Mouse (Mus musculus): ENCODE results near the gene Tas2r144.

Gene Tas2r144

GRCm38 (mm10) chr6:42215028-42215427, at the start of gene Tas2r144:
Gene Tas2r144, plus strand, starts transcription at chr6:42215328.
- in situ Hi-C loops (cut with MboI; ENCODE audit: low pct_unique_long_range_greater_than_20kb in 1 of 2, low sequenced_read_pairs in 2 of 2, unreplicated experiment in 1 of 2): no loop called here

- in situ Hi-C loops (cut with MboI; ENCODE audit: low pct_unique_long_range_greater_than_20kb in 1 of 2, low sequenced_read_pairs in 2 of 2, unreplicated experiment in 1 of 2): loop anchor here in 1 of 2 experiments (25.0 kb wide), 1 partner anchor 420 kb away; no protein-coding TSS in a partner anchor
Observed at GRCm38 (mm10) chr6:42182462-42182861, 32.7 kb upstream of the Tas2r144 start.

- in situ Hi-C loops (cut with MboI; ENCODE audit: low pct_unique_long_range_greater_than_20kb in 1 of 2, low sequenced_read_pairs in 2 of 2, unreplicated experiment in 1 of 2): loop anchor here in 1 of 2 experiments (25.0 kb wide), 1 partner anchor 424 kb away; no protein-coding TSS in a partner anchor
Observed at GRCm38 (mm10) chr6:42186230-42186629, 28.9 kb upstream of the Tas2r144 start.

- in situ Hi-C loops (cut with MboI; ENCODE audit: low pct_unique_long_range_greater_than_20kb in 1 of 2, low sequenced_read_pairs in 2 of 2, unreplicated experiment in 1 of 2): loop anchor here in 1 of 2 experiments (25.0 kb wide), 1 partner anchor 435 kb away; no protein-coding TSS in a partner anchor
Observed at GRCm38 (mm10) chr6:42197710-42198109, 17.4 kb upstream of the Tas2r144 start.

GRCm38 (mm10) chr6:42199498-42199897, 15.6 kb upstream of the Tas2r144 start:
- in situ Hi-C loops (cut with MboI; ENCODE audit: low pct_unique_long_range_greater_than_20kb in 1 of 2, low sequenced_read_pairs in 2 of 2, unreplicated experiment in 1 of 2): loop anchor here in 1 of 2 experiments (25.0 kb wide), 1 partner anchor 437 kb away; no protein-coding TSS in a partner anchor

- in situ Hi-C loops (cut with MboI; ENCODE audit: low pct_unique_long_range_greater_than_20kb in 1 of 2, low sequenced_read_pairs in 2 of 2, unreplicated experiment in 1 of 2): loop anchor here in 1 of 2 experiments (10.0 kb wide), 1 partner anchor 363 kb away; no protein-coding TSS in a partner anchor
Observed at GRCm38 (mm10) chr6:42222286-42222685, 7.2 kb downstream of the Tas2r144 start.

- in situ Hi-C loops (cut with MboI; ENCODE audit: low pct_unique_long_range_greater_than_20kb in 1 of 2, low sequenced_read_pairs in 2 of 2, unreplicated experiment in 1 of 2): loop anchor here (10.0 to 25.0 kb wide), 2 partner anchors 360 to 362 kb away; partner anchors contain the start of gene Tcaf3 (in 1 of the 2)
Observed at GRCm38 (mm10) chr6:42225046-42225445, 9.9 kb downstream of the Tas2r144 start.

- in situ Hi-C loops (cut with MboI; ENCODE audit: low pct_unique_long_range_greater_than_20kb in 1 of 2, low sequenced_read_pairs in 2 of 2, unreplicated experiment in 1 of 2): loop anchor here (10.0 to 25.0 kb wide), 2 partner anchors 357 to 360 kb away; partner anchors contain the start of gene Tcaf3 (in 1 of the 2)
Observed at GRCm38 (mm10) chr6:42227240-42228101, 12.3 kb downstream of the Tas2r144 start.

GRCm38 (mm10) chr6:42229610-42230009, 14.5 kb downstream of the Tas2r144 start:
- in situ Hi-C loops (cut with MboI; ENCODE audit: low pct_unique_long_range_greater_than_20kb in 1 of 2, low sequenced_read_pairs in 2 of 2, unreplicated experiment in 1 of 2): loop anchor here (10.0 to 25.0 kb wide), 2 partner anchors 355 to 358 kb away; partner anchors contain the start of gene Tcaf3 (in 1 of the 2)

GRCm38 (mm10) chr6:42231191-42231590, 16.1 kb downstream of the Tas2r144 start:
- in situ Hi-C loops (cut with MboI; ENCODE audit: low pct_unique_long_range_greater_than_20kb in 1 of 2, low sequenced_read_pairs in 2 of 2, unreplicated experiment in 1 of 2): loop anchor here in 1 of 2 experiments (25.0 kb wide), 1 partner anchor 356 kb away; the partner anchor contains the start of gene Tcaf3

GRCm38 (mm10) chr6:42237276-42237805, 22.2 kb downstream of the Tas2r144 start:
- in situ Hi-C loops (cut with MboI; ENCODE audit: low pct_unique_long_range_greater_than_20kb in 1 of 2, low sequenced_read_pairs in 2 of 2, unreplicated experiment in 1 of 2): loop anchor here in 1 of 2 experiments (25.0 kb wide), 1 partner anchor 350 kb away; the partner anchor contains the start of gene Tcaf3

- in situ Hi-C loops (cut with MboI; ENCODE audit: low pct_unique_long_range_greater_than_20kb in 1 of 2, low sequenced_read_pairs in 2 of 2, unreplicated experiment in 1 of 2): loop anchor here in 1 of 2 experiments (25.0 kb wide), 1 partner anchor 346 kb away; the partner anchor contains the start of gene Tcaf3
Observed at GRCm38 (mm10) chr6:42241311-42242045, 26.4 kb downstream of the Tas2r144 start.

GRCm38 (mm10) chr6:42245711-42246353, 30.7 kb downstream of the Tas2r144 start, which contains the start of gene Gstk1:
Gene Gstk1, plus strand, starts transcription at chr6:42245935.
- in situ Hi-C loops (cut with MboI; ENCODE audit: low pct_unique_long_range_greater_than_20kb in 1 of 2, low sequenced_read_pairs in 2 of 2, unreplicated experiment in 1 of 2): loop anchor here in 1 of 2 experiments (25.0 kb wide), 1 partner anchor 341 kb away; the partner anchor contains the start of gene Tcaf3

- in situ Hi-C loops (cut with MboI; ENCODE audit: low pct_unique_long_range_greater_than_20kb in 1 of 2, low sequenced_read_pairs in 2 of 2, unreplicated experiment in 1 of 2): loop anchor here in 1 of 2 experiments (25.0 kb wide), 1 partner anchor 340 kb away; the partner anchor contains the start of gene Tcaf3
Observed at GRCm38 (mm10) chr6:42247173-42247572, 32.0 kb downstream of the Tas2r144 start.

- in situ Hi-C loops (cut with MboI; ENCODE audit: low pct_unique_long_range_greater_than_20kb in 1 of 2, low sequenced_read_pairs in 2 of 2, unreplicated experiment in 1 of 2): loop anchor here in 1 of 2 experiments (25.0 kb wide), 1 partner anchor 339 kb away; the partner anchor contains the start of gene Tcaf3
Observed at GRCm38 (mm10) chr6:42247981-42248380, 32.9 kb downstream of the Tas2r144 start.

- in situ Hi-C loops (cut with MboI; ENCODE audit: low pct_unique_long_range_greater_than_20kb in 1 of 2, low sequenced_read_pairs in 2 of 2, unreplicated experiment in 1 of 2): no loop called here
Observed at GRCm38 (mm10) chr6:42251791-42252190, 36.7 kb downstream of the Tas2r144 start.

- in situ Hi-C loops (cut with MboI; ENCODE audit: low pct_unique_long_range_greater_than_20kb in 1 of 2, low sequenced_read_pairs in 2 of 2, unreplicated experiment in 1 of 2): no loop called here
Observed at GRCm38 (mm10) chr6:42253103-42253502, 38.0 kb downstream of the Tas2r144 start.

All from mouse embryonic stem cell (cell line).